In the genomic region with DNA sequence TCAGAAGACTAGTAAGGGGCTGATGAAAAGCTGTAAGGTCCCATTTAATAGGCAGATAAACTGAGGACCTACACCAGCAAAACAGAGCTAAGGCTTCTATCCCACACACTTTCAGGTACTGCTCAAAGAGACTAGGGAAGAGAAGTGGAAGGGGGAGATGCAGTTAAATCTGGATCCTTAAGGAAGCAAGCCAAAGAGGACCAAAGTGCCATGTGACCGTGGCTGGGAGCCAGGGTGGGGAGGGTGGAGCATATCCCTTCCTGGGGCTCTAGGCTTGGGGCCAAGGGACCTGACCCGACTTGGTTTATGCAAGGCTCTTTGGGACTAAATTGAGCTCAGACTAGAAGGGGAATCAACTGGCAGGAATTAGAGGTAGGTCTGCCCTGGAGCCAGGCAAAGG, we compare ENCODE assay signal across 8 mouse cellular contexts. TPM values are rescaled to one million over a fixed set of nuclear protein-coding genes. Genes with fewer than 3 reads are reported as not detected.
DNase-seq lines count a peak whose midpoint lies in the region; ATAC-seq lines count a peak whose summit lies in the region.

No protein-coding gene starts in this region.

- H3K9me3 ChIP-seq in hindbrain, embryonic 16.5 days (ENCODE audit: control insufficient read depth, low read length), result no peaks in the 10 kb centered on the region
- H3K9me3 ChIP-seq in liver, embryonic 13.5 days (replicated peaks), result no peaks in the 10 kb centered on the region

- H3K9ac ChIP-seq in hindbrain, embryonic 16.5 days (ENCODE audit: low read depth, low read length), result no peak overlapping the region; the same call in 1 of the 2 replicates
- H3K9ac ChIP-seq in liver, embryonic 13.5 days, result peak overlapping the region; percentile 79; the same call in 1 of the 2 replicates

- H3K36me3 ChIP-seq in hindbrain, embryonic 16.5 days (ENCODE audit: control insufficient read depth, insufficient read depth, low read length), result peaks cover 3% of the 10 kb centered on the region; the same call in 1 of the 2 replicates
- 0 out of 2 replicates have a peak, but pooled peaks cover 2% of the 10 kb centered on the region for H3K36me3 ChIP-seq in liver, embryonic 13.5 days

- 46% methylated on average over 2 of the region's 2 CpGs for WGBS in hindbrain, embryonic 16.5 days
- WGBS in liver, embryonic 13.5 days (ENCODE audit: insufficient replicate concordance), result 43% methylated on average over 2 of the region's 2 CpGs

- peaks cover 23% of the 10 kb centered on the region for H3K4me1 ChIP-seq in hindbrain, embryonic 16.5 days (ENCODE audit: control insufficient read depth, insufficient read depth, low read depth, low read length)
- H3K4me1 ChIP-seq in liver, embryonic 13.5 days (replicated peaks), result peaks cover 19% of the 10 kb centered on the region

- H3K27me3 ChIP-seq in hindbrain, embryonic 16.5 days (replicated peaks; ENCODE audit: control insufficient read depth, insufficient read depth, low read length), result no peaks in the 10 kb centered on the region
- no peaks in the 10 kb centered on the region for H3K27me3 ChIP-seq in liver, embryonic 13.5 days

- no peak for ATAC-seq in hindbrain, embryonic 16.5 days
- ATAC-seq in liver, embryonic 13.5 days (ENCODE audit: low read depth), result no peak
- no peak for ATAC-seq in frontal cortex, adult (ENCODE audit: low TSS enrichment)
- ATAC-seq in activated CD4-positive, CD25-positive, alpha-beta regulatory T cell, adult 4 months, result no peak

- DNase-seq in adipocyte (ENCODE audit: low spot score), result peak; percentile 96
- peak; percentile 58 for DNase-seq in cerebellum, adult 11-12 months
- DNase-seq in gastrocnemius, postnatal 10 days, result peak; percentile 61
- DNase-seq in liver, embryonic 13.5 days, result no peak
- DNase-seq in ovary, postnatal 10 days (ENCODE audit: low spot score), result peak; percentile 21

- no peak overlapping the region for H3K27ac ChIP-seq in hindbrain, embryonic 16.5 days (ENCODE audit: low read depth, low read length)
- no peak overlapping the region for H3K27ac ChIP-seq in liver, embryonic 13.5 days

- peak overlapping the region; percentile 69; the same call in 1 of the 2 replicates for H3K4me3 ChIP-seq in hindbrain, embryonic 16.5 days (ENCODE audit: low read length)
- peak overlapping the region; percentile 60; the same call in 1 of the 2 replicates for H3K4me3 ChIP-seq in liver, embryonic 13.5 days (replicated peaks)

- H3K4me2 ChIP-seq in hindbrain, embryonic 16.5 days (ENCODE audit: low read length), result peak overlapping the region; percentile 82
- H3K4me2 ChIP-seq in liver, embryonic 13.5 days, result peak overlapping the region; percentile 71

RNA-seq across cellular contexts. Expression of a gene that starts 0.5 kb away (rescaled TPM):
- total RNA-seq in gastrocnemius, postnatal 10 days (2021), result 10 to 100 TPM; 35.9 to 44.2 TPM
- polyA plus RNA-seq in hindbrain, embryonic 16.5 days (2015; fragmentation: Nextera tagmentation; extraction: Ambion mirVana), result 119 and 128 TPM in 2 replicates
- 19.9 and 22.6 TPM in 2 replicates for polyA plus RNA-seq in liver, embryonic 13.5 days (2015; fragmentation: Nextera tagmentation; extraction: Ambion mirVana)
- polyA plus RNA-seq in activated CD4-positive, CD25-positive, alpha-beta regulatory T cell, adult 4 months (2017; shearing (Covaris generic)), result 1 to 10 TPM; 1.5 to 1.6 TPM

RNA-seq across cellular contexts. Expression of a gene that starts 17.5 kb away (rescaled TPM):
- 1 to 10 TPM; 8.1 to 8.2 TPM for total RNA-seq in gastrocnemius, postnatal 10 days (2021)
- 7.0 and 10.6 TPM in 2 replicates for polyA plus RNA-seq in hindbrain, embryonic 16.5 days (2015; fragmentation: Nextera tagmentation; extraction: Ambion mirVana)
- polyA plus RNA-seq in liver, embryonic 13.5 days (2015; fragmentation: Nextera tagmentation; extraction: Ambion mirVana), result 5.6 and 6.8 TPM in 2 replicates
- 10 to 100 TPM; 14.1 to 23.2 TPM for polyA plus RNA-seq in activated CD4-positive, CD25-positive, alpha-beta regulatory T cell, adult 4 months (2017; shearing (Covaris generic))

RNA-seq across cellular contexts. Expression of a gene that starts 33.4 kb away (rescaled TPM):
- 10 to 100 TPM; 18.8 to 21.7 TPM for total RNA-seq in gastrocnemius, postnatal 10 days (2021)
- polyA plus RNA-seq in hindbrain, embryonic 16.5 days (2015; fragmentation: Nextera tagmentation; extraction: Ambion mirVana), result 68.3 and 71.1 TPM in 2 replicates
- polyA plus RNA-seq in liver, embryonic 13.5 days (2015; fragmentation: Nextera tagmentation; extraction: Ambion mirVana), result 22.6 TPM in 2 replicates
- polyA plus RNA-seq in activated CD4-positive, CD25-positive, alpha-beta regulatory T cell, adult 4 months (2017; shearing (Covaris generic)), result 10 to 100 TPM; 32.8 to 49.4 TPM

RNA-seq across cellular contexts. Expression of a gene that starts 33.6 kb away (rescaled TPM):
- 10 to 100 TPM; 86.3 to 94.5 TPM for total RNA-seq in gastrocnemius, postnatal 10 days (2021)
- 440 and 455 TPM in 2 replicates for polyA plus RNA-seq in hindbrain, embryonic 16.5 days (2015; fragmentation: Nextera tagmentation; extraction: Ambion mirVana)
- polyA plus RNA-seq in liver, embryonic 13.5 days (2015; fragmentation: Nextera tagmentation; extraction: Ambion mirVana), result 262 and 272 TPM in 2 replicates
- 100 to 1,000 TPM; 658 to 920 TPM for polyA plus RNA-seq in activated CD4-positive, CD25-positive, alpha-beta regulatory T cell, adult 4 months (2017; shearing (Covaris generic))

RNA-seq across cellular contexts. Expression of a gene that starts 37.4 kb away (rescaled TPM):
- total RNA-seq in gastrocnemius, postnatal 10 days (2021), result 10 to 100 TPM; 13.7 to 18.2 TPM
- 12.4 and 15.5 TPM in 2 replicates for polyA plus RNA-seq in hindbrain, embryonic 16.5 days (2015; fragmentation: Nextera tagmentation; extraction: Ambion mirVana)
- polyA plus RNA-seq in liver, embryonic 13.5 days (2015; fragmentation: Nextera tagmentation; extraction: Ambion mirVana), result 7.5 and 9.2 TPM in 2 replicates
- polyA plus RNA-seq in activated CD4-positive, CD25-positive, alpha-beta regulatory T cell, adult 4 months (2017; shearing (Covaris generic)), result 10 to 100 TPM; 10.6 to 11.2 TPM
